Mouse (Mus musculus): ENCODE measurements around the gene Usp10.
A peak's percentile ranks its signal among the peaks of the same experiment; 100 is the strongest.

Gene Usp10

GRCm38 (mm10) chr8:119967435-119967834 lies 57.3 kb downstream of the Usp10 start:
- no peak for DNase-seq

GRCm38 (mm10) chr8:119970169-119970568 lies 60.0 kb downstream of the Usp10 start:
- DNase-seq: no peak

- DNase-seq: no peak
Observed at GRCm38 (mm10) chr8:119972558-119972957, 62.4 kb downstream of the Usp10 start.

GRCm38 (mm10) chr8:119978770-119979381 lies 68.7 kb downstream of the Usp10 start:
- no peak for DNase-seq

GRCm38 (mm10) chr8:119981253-119981652 lies 71.1 kb downstream of the Usp10 start:
- DNase-seq: no peak

- DNase-seq: no peak
Observed at GRCm38 (mm10) chr8:119984085-119984484, 73.9 kb downstream of the Usp10 start.

GRCm38 (mm10) chr8:119986174-119986573 lies 76.0 kb downstream of the Usp10 start:
- DNase-seq: no peak

GRCm38 (mm10) chr8:119988087-119988486 lies 77.9 kb downstream of the Usp10 start:
- no peak for DNase-seq

- peak; percentile 71 to 73 for DNase-seq
Observed at GRCm38 (mm10) chr8:119992249-119992648, 82.1 kb downstream of the Usp10 start, which contains the start of gene Crispld2. TSS of gene Crispld2 (plus strand) at chr8:119992438.

- DNase-seq: peak in 1 of 2 experiments; percentile 25
Observed at GRCm38 (mm10) chr8:119994114-119994513, 84.0 kb downstream of the Usp10 start.

- DNase-seq: no peak
Observed at GRCm38 (mm10) chr8:119994556-119994955, 84.4 kb downstream of the Usp10 start.

- no peak for DNase-seq
Observed at GRCm38 (mm10) chr8:119997266-119997665, 87.1 kb downstream of the Usp10 start.

GRCm38 (mm10) chr8:120000461-120000860 lies 90.3 kb downstream of the Usp10 start:
- no peak for DNase-seq

- peak in 1 of 2 experiments; percentile 41 for DNase-seq
Observed at GRCm38 (mm10) chr8:120001712-120002111, 91.6 kb downstream of the Usp10 start.

- DNase-seq: no peak
Observed at GRCm38 (mm10) chr8:120002348-120002747, 92.2 kb downstream of the Usp10 start.

GRCm38 (mm10) chr8:120004154-120004702 lies 94.1 kb downstream of the Usp10 start:
- DNase-seq: peak; percentile 71 to 79

- no peak for DNase-seq
Observed at GRCm38 (mm10) chr8:120004705-120005381, 94.7 kb downstream of the Usp10 start.

GRCm38 (mm10) chr8:120006645-120007160 lies 96.5 kb downstream of the Usp10 start:
- DNase-seq: no peak
